Comparison of ENCODE assay signal across 8 mouse cellular contexts in genomic region chr9:62810543-62811515, GRCm38 (mm10). TPM values are rescaled to one million over a fixed set of nuclear protein-coding genes. Genes with fewer than 3 reads are reported as not detected.
DNase-seq lines count a peak whose midpoint lies in the region; ATAC-seq and TF ChIP-seq lines count a peak whose summit lies in the region.

No protein-coding gene starts in this region.

- H3K9me3 ChIP-seq in forebrain, embryonic 16.5 days (ENCODE audit: control insufficient read depth, low read length) = no peaks in the 10 kb centered on the region

- peak; percentile 66 for ATAC-seq in forebrain, embryonic 16.5 days
- ATAC-seq in monocyte, adult 5-6 weeks (replicated peaks; ENCODE audit: insufficient number of reproducible peaks, low FRiP score, low TSS enrichment, poor library complexity, severe bottlenecking) = peak; percentile 41; the same call in 1 of the 2 replicates

- peaks cover 11% of the 10 kb centered on the region for H3K4me1 ChIP-seq in cerebellum, adult 2 months (ENCODE audit: control insufficient read depth, insufficient read depth, low read length)
- peaks cover 32% of the 10 kb centered on the region for H3K4me1 ChIP-seq in forebrain, embryonic 16.5 days (replicated peaks; ENCODE audit: control insufficient read depth, insufficient read depth, low read length)

- under 1% methylated on average over 58 of the region's 58 CpGs for WGBS in cerebellum, adult 2 months
- WGBS in forebrain, embryonic 16.5 days = under 1% methylated on average over 55 of the region's 58 CpGs

- TF ChIP-seq CTCF in cerebellum, adult 2 months (IDR thresholded peaks at IDR 0.05; ENCODE audit: borderline replicate concordance, insufficient read depth, low read depth, low read length) = no peak

- intact Hi-C loops in left cerebral cortex, postnatal 4 days (cut with DNase I) = no loop called here

- peak overlapping the region; percentile 76 for H3K4me2 ChIP-seq in forebrain, embryonic 16.5 days (ENCODE audit: low read length)

- no peaks in the 10 kb centered on the region for H3K27me3 ChIP-seq in cerebellum, adult 2 months (ENCODE audit: control insufficient read depth, insufficient read depth, low read length)
- no peaks in the 10 kb centered on the region for H3K27me3 ChIP-seq in forebrain, embryonic 16.5 days (replicated peaks; ENCODE audit: control insufficient read depth, insufficient read depth, low read length)

- H3K4me3 ChIP-seq in cerebellum, adult 2 months (replicated peaks; ENCODE audit: insufficient read depth, low read depth, low read length) = peak overlapping the region; percentile 76
- peak overlapping the region; percentile 98 for H3K4me3 ChIP-seq in forebrain, embryonic 16.5 days (replicated peaks; ENCODE audit: low read length)

- DNase-seq in cerebellum, adult 2 months = peak in 1 of 2 experiments; percentile 34
- DNase-seq in cerebellum, adult 9-10 months = no peak
- DNase-seq in urinary bladder, postnatal 25 days (ENCODE audit: low spot score) = peak; percentile 27
- no peak for DNase-seq in urinary bladder, postnatal 10 days (ENCODE audit: low spot score)
- DNase-seq in left cerebral cortex, postnatal 4 days = peak; percentile 65
- peak; percentile 39 for DNase-seq in thymus, postnatal 25 days

- TF ChIP-seq POLR2A in cerebellum, adult 2 months (IDR thresholded peaks at IDR 0.05; ENCODE audit: borderline replicate concordance, insufficient read depth, low read length) = no peak

- no peaks in the 10 kb centered on the region for H3K36me3 ChIP-seq in forebrain, embryonic 16.5 days (ENCODE audit: control insufficient read depth, insufficient read depth)

- H3K27ac ChIP-seq in cerebellum, adult 2 months (ENCODE audit: insufficient read depth, low read length) = peak overlapping the region; percentile 96
- H3K27ac ChIP-seq in forebrain, embryonic 16.5 days (ENCODE audit: low read length) = peak overlapping the region; percentile 98

- H3K9ac ChIP-seq in forebrain, embryonic 16.5 days (replicated peaks; ENCODE audit: low read depth, low read length) = peak overlapping the region; percentile 96

RNA-seq across cellular contexts. Expression of gene Fem1b, which starts 0.9 kb away (rescaled TPM):
- 42.0 and 43.3 TPM in 2 replicates for polyA plus RNA-seq in cerebellum, adult 2 months (2012; rRNA removed)
- polyA plus RNA-seq in forebrain, embryonic 16.5 days (2015; fragmentation: Nextera tagmentation; extraction: Ambion mirVana) = 47.8 and 50.2 TPM in 2 replicates
- 100 to 1,000 TPM; 126 to 127 TPM for total RNA-seq in left cerebral cortex, postnatal 4 days (2021)
- total RNA-seq in monocyte, adult 5-6 weeks (2017) = 17.9 to 19.1 TPM (median 18.0 TPM) in 3 replicates

RNA-seq across cellular contexts. Expression of gene Cln6, which starts 27.8 kb away (rescaled TPM):
- 17.6 and 22.1 TPM in 2 replicates for polyA plus RNA-seq in cerebellum, adult 2 months (2012; rRNA removed)
- polyA plus RNA-seq in forebrain, embryonic 16.5 days (2015; fragmentation: Nextera tagmentation; extraction: Ambion mirVana) = 4.6 and 4.9 TPM in 2 replicates
- 1 to 10 TPM; 7.1 to 9.0 TPM for total RNA-seq in left cerebral cortex, postnatal 4 days (2021)
- total RNA-seq in monocyte, adult 5-6 weeks (2017) = 4.7 to 8.7 TPM (median 6.7 TPM) in 3 replicates

RNA-seq across cellular contexts. Expression of gene Calml4, which starts 47.1 kb away (rescaled TPM):
- polyA plus RNA-seq in cerebellum, adult 2 months (2012; rRNA removed) = 5.5 and 9.2 TPM in 2 replicates
- 4.3 and 6.0 TPM in 2 replicates for polyA plus RNA-seq in forebrain, embryonic 16.5 days (2015; fragmentation: Nextera tagmentation; extraction: Ambion mirVana)
- under 1 TPM; 0.66 to 0.93 TPM for total RNA-seq in left cerebral cortex, postnatal 4 days (2021)
- total RNA-seq in monocyte, adult 5-6 weeks (2017) = 0.48 TPM in 1 of 3 replicates, not detected in the others

Comparison
In these comparisons a context has a peak if more than half of its experiments do, and no peak if none do; other contexts are left out.
1. DNase-seq: peak in urinary bladder, postnatal 25 days (single experiment), left cerebral cortex, postnatal 4 days (single experiment) and thymus, postnatal 25 days (single experiment); none in cerebellum, adult 9-10 months (single experiment) and urinary bladder, postnatal 10 days (single experiment).